Mouse (Mus musculus): ENCODE measurements around the gene Adprh. TPM values are rescaled to one million over a fixed set of nuclear protein-coding genes. Genes with fewer than 3 reads are reported as not detected.

Adprh gene
- 10 to 100 TPM; 28.7 to 33.8 TPM for total RNA-seq (2023)

GRCm38 (mm10) chr16:38452442-38453202 lies at the start of gene Adprh:
Gene Adprh (minus strand): TSS chr16:38452703.

DNA sequence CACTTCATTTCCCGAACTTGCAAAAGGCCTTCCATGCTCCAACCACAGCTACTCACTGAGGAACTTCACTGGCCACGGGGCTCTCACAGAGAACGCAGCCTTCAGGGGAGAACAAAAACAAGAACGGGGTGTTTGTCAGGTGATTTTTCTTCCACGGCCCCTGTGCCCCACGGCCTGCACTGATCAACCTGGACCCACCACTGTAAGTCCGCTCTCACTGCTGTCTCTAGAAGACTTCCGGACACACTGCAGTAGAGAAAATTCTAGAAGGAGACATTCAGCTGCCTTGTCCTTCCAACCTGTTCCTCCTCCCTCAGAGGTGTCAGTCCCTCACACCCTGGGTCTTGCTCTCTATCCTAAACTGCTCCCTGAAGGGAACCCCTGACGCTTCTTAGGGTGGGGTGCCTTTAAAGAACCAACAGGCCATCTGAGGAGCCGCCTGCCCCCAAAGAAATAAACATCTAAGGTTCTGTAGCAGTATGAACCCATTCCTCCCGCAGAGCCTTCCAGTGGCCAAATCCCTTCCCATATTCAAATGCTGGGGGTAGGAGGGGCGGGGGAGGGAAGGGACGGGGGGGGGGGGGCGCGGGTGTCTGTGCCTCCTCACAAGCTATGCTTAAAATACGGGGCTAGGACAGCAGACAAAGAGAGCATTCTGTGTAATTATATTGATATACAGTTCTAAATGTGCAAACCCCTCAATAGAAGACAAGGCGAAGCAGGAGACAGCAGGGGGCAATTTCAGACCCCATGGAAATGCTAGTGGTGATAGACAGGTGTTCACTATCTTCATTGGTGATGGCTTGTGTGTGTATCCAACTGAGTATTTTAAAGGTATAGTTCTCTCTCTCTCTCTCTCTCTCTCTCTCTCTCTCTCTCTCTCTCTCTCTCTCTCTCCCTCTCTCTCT lies 3.3 kb upstream of the Adprh start, which contains the start of gene Cd80:
Gene Cd80, plus strand, starts transcription at position 51 of the 908 bp plus-strand sequence.

DNA sequence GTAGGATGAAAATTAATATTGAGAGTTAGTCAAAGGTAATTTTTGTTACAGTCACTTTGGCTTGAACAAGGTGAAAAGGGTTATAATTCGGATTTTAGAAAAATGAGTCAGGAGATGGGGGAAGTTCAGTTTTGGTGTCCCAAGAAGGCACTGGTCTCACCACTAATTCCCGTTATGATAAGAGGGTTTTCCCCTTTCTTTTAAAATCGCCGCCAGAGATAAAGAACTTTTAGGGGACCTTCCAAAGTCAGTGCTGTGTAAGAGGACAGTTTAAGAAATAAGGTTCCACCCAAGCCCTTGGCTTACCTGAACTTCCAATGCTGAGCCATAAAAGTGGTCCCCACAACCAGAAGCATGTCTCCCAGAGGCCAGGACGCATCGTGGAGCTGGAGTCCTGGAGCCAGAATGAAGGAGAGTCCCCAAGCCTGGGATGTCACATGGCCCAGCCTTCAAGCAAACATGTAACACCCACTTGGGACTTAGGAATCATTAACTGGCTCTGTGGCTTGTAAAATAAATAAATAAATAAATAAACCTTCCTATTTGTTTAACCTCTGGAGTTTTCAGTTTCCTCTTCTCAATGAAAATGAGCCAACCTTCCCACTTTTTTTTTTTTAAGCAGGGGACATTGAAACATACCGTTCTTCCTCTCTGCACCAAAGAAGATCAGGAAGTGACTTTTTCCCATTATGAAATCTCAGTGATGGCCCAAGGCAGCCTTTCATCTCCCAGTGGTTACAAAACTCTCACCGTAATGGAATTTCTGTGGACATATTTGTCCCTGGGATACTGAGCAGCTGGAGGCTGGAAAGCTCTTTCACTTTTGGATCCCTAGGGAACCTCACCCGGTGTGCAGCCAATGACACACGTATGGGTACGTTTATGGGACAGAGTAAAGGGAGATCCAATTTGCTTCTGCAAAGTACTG lies 19.7 kb downstream of the Adprh start, which contains the start of gene Pla1a:
Gene Pla1a, minus strand, starts transcription at position 648 of the 928 bp plus-strand sequence.

Other genes starting within 250 kb of the Adprh start
- not detected for gene Nr1i2, start 157.9 kb downstream of the Adprh start, total RNA-seq (2023)
- under 1 TPM; 0.30 to 0.35 TPM for gene Maats1, start 110.6 kb downstream of the Adprh start, total RNA-seq (2023)
- gene Cox17, start 105.7 kb downstream of the Adprh start, total RNA-seq (2023), result 10 to 100 TPM; 72.1 to 73.3 TPM
- gene Gm21987, start 105.7 kb downstream of the Adprh start, total RNA-seq (2023), result not detected
- not detected for gene Popdc2, start 90.5 kb downstream of the Adprh start, total RNA-seq (2023)
- gene Pla1a, start 19.6 kb downstream of the Adprh start, total RNA-seq (2023), result not detected
- 1 to 10 TPM; 1.1 to 2.4 TPM for gene Cd80, start 2.9 kb upstream of the Adprh start, total RNA-seq (2023)
- gene Timmdc1, start 70.0 kb upstream of the Adprh start, total RNA-seq (2023), result 10 to 100 TPM; 21.4 to 22.9 TPM
- gene Poglut1, start 97.6 kb upstream of the Adprh start, total RNA-seq (2023), result 10 to 100 TPM; 32.7 to 36.1 TPM
- 10 to 100 TPM; 63.8 to 67.0 TPM for gene Tmem39a, start 106.0 kb upstream of the Adprh start, total RNA-seq (2023)